Mouse (Mus musculus) sigmoid colon, adult 10 weeks (tissue): ENCODE measurements around the gene Clmn. TPM values are rescaled to one million over a fixed set of nuclear protein-coding genes. Genes with fewer than 3 reads are reported as not detected.

Experiments used
- polyA plus RNA-seq: library from polyadenylated mRNA; stranded (reverse); fragments of 350-450 nt; fragmentation: Illumina TruSeq; extraction: RNeasy Lipid Tissue Mini Kit (QIAGEN cat#74804); gene quantifications from one replicate; pipeline ENCODE4 v1.2.3, GENCODE M21; 2014; ENCODE audit warnings: low read depth, low replicate concordance

Clmn gene
- polyA plus RNA-seq: 56.5 TPM

DNA sequence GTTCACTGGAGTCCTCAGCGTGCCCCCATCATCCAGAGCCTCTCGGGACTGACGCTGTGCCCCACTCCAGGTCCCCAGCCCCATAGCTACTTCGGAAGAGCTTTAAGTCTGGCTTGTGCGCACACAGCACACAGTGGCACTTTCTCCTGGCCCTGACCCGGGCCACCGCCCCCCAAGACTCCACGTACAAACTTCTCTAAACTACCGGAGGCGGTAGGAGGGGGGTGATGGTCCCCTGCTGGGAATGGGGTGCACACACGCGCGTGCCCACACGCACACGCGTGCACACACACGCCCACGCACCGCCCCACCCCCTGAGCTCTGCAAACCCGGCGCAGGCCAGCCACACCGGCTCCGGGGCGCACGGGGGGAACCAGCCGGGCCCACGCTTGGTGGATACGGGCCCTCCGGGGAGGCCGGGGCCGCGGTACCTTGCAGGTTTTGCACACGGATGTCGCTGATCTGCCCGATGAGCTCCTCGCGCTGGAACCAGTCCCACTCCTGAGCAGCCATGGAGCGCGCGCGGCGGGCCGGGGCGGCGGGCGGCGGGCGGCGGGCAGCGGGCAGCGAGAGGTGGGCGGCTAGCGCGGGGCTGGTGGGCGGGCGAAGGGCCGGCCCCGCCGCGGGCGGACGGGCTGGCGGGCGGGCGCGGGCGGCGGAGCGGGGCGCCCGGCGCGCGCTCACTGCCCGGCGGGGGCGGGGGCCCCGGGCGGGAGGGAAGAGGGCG lies at the start of gene Clmn:
TSS of gene Clmn (minus strand) at position 638 of the 727 bp plus-strand sequence.

GRCm38 (mm10) chr12:104751814-104752765 lies 112.8 kb downstream of the Clmn start, which contains the start of gene Dicer1:
Dicer1 (minus strand) TSS chr12:104751952.

Other genes starting within 250 kb of the Clmn start
- 32.1 TPM for gene Dicer1, start 113.1 kb downstream of the Clmn start, polyA plus RNA-seq
- gene Syne3, start 144.7 kb upstream of the Clmn start, polyA plus RNA-seq: 3.0 TPM
- 14.8 TPM for gene Glrx5, start 167.6 kb upstream of the Clmn start, polyA plus RNA-seq